Mouse (Mus musculus): Measurements from ENCODE around the gene Gm3448. TPM values are rescaled to one million over a fixed set of nuclear protein-coding genes. Genes with fewer than 3 reads are reported as not detected.
"Not testable (repeated sequence)": the region's sequence is repeated elsewhere in the genome, so short reads cannot be mapped to it uniquely, and the experiment has no call there.

Gm3448 gene
- total RNA-seq (2021), result under 1 TPM; 0.69 to 0.72 TPM
- long read RNA-seq, experiment 1, partial matches to known transcripts, result 1 of 82 reads
- long read RNA-seq, experiment 1, other reads (novel, unspliced or antisense), result 80 of 82 reads
- long read RNA-seq, experiment 2, partial matches to known transcripts, result 0 of 55 reads
- long read RNA-seq, experiment 2, other reads (novel, unspliced or antisense), result 55 of 55 reads

DNA sequence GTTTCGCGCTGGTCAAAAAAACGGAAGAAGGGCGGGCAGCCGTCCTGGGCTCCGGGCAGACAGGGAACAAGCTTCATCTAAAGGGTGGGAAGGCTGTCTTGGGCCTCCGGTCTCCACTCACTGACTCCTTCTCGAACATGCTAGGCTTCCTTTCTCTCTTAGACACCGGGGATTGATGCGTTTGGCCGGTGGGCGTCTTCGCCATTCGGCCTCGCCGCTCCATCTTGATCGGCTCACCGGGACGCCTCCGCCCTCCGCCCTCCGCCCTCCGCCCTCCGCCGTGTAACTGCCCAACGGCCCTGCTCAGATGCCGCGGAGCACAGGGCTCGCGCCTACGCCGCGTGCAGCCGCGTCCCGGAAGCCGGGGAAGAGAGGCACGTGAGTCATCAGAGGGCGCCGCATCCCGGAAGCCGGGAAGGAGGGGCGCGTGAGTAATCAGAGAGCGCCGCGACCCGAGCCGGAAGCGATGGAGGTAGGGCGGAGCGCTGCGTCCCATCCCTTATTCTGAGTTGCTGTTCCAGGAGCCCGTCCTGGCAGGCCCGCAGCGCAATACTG is at the start of gene Gm3448, which contains the start of the genes Ermard and Tcte3:
Gene Gm3448 (minus strand): TSS at position 363 of the 555 bp plus-strand sequence.
Gene Ermard (plus strand): TSS at position 34 of the 555 bp plus-strand sequence.
Gene Tcte3 (minus strand): TSS at position 314 of the 555 bp plus-strand sequence.
- DNase-seq, result peak; percentile 46

DNA sequence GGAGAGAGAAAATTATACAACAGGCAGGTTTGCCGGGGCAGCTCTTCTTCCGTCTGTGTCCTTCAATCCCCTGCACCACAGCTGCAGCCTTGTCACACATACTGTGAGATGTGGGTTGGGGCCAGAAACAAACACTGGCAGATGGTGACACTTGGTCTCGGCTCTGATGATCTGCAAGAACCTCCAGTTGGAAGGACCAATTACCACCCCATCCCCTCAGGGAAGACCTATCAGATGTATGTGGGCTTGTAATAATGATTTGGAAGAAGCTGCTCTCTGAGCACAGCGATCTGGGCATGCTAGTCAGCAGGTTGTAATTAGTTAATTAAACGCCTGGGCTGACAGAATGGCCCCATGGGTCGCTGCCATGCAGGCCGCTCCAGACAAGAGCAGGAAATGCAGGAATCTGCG is 47.3 kb upstream of the Gm3448 start:
- no peak for DNase-seq

DNA sequence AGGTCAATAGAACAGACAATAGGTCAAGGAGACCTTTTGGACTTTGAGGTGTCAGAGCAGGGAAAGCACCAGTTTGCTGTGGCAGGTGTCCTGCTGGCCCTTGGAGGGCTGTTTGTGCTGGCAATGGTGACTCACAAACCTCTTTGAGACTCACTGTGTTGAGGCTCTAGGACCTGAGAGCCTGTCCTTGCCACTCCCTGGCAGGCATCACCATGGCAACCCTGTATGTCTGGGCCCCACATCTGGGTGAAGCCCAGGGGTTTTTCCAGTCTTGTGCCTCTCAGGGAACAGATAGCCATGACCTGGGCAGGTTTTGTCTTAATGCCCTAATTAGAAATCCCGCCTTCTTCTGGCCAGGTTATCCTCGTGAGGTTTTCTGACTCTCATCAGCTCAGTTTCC is 46.8 kb upstream of the Gm3448 start:
- DNase-seq, result no peak

DNA sequence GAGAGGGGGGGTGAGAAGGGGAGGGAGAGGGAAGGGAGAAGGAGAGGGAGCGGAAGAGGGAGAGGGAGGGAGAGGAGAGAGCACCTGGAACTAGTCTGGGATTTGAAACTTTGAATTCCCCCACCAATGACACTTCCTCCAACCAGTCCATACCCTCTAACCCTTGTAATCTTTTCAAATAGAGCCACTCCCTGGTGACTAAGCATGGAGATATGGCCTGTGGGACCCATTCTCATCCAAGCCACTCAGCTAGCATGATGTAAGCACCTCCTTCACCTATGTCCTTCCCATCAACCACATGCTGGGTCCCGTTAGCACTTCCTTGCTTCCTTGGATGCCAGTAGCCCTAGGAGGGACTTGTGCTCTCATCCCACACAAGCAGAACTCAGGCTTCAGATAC is 43.7 kb upstream of the Gm3448 start:
- DNase-seq, result no peak

DNA sequence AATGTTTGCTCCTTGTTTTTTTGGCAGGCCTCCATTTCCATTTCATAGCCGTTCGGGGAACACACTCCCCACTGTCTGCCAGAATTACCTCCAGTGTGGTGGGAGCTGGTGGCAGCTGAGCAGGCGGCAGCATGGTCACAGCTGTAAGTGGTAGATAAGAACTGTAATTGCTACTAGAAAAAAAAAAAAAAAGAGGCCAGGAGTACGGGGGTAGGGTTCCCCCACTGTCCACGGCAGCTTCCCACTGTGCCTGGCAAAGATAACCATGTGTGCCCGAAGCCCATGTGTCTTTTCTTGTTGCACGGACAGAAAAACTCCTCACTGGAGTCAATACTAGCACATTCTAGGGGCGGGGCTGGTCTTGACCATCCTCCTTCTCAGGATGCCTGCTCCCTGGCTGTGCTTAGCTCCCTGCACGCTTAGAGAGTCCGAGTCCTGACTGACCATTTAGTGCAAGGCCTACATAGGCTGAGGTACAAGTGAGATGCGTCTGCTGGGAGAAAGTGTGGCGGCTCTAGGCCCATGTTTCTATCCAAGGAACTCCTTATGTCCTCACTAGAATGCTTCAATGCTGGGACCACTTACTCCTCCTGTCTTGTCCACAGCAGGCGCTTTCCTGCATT is 43.0 kb upstream of the Gm3448 start:
- DNase-seq, result no peak

DNA sequence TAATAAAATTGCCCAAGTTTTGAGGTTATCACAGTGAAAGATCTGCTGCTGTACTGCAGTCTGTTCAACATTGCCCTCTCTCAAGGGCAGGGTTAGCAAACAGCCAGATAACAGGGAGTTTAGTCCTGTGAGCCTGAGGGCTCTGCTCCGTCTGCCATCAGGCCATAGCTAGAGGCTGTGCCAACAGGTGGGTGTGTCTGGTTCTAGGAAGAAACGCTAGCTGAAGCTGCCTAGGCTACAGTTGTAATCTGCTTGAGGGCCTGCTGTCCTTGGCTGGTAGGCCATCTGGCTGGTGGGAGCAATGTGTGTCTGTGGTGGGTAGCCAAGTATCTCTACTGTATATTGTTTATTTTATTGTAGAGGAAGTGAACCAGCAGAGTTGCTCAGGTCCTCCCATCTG is 36.2 kb upstream of the Gm3448 start:
- no peak for DNase-seq

DNA sequence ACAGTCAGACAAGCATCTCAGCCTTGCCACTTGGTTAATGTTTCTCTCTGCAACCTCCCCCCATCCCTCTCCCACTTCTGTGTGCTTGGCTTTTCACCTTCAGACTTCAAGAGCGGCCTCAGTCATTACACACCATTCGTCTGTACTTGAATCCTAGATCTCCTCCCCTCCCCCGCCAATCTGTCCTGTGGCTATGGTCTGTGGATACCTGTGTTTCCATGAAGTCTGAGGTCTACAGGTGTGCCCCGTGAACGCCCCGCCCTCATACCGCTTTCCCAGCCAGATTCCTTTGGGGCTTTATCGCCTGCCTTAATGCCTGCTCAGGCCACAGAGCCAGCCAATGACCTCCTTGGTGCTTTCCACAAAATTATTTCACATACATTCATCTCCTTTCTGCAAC is 33.7 kb upstream of the Gm3448 start:
- no peak for DNase-seq

DNA sequence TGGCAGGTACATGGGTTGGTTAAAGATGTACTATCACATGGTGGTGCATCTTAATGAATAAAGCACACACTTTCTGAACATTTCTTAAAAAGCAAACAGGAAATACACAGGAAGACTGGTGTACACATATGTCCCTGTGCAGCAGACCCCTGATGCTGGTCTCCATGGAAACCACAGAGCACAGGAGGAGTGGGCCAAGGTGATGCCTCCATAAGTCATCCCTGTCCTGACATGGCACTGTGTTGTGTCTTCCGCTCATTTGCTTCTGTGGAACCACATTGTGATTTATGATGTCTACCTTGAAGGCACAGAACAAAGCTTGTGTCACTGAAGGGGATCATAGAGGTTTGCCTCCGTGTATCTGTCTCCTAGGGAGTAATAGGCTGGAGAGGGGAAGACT is 30.9 kb upstream of the Gm3448 start:
- no peak for DNase-seq

DNA sequence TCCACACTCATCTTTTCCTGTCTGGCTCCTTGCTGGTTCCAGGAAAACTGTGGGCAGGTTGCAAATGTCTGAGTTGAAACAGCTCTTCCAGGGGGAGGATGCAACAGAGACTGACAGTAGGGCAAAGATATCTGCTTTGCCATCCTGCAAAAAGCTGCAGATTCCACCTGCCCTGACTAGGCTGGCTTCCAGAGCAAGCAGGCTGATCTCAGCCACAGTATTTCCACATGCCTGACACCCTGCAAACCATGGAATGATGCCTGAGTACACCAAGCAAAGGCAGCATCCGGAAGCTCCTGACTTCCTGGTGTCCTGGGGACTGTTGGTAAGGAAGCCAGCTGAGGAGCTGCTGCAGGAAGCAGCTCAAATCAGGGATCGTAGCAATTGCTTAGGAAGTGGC is 27.8 kb upstream of the Gm3448 start:
- no peak for DNase-seq

DNA sequence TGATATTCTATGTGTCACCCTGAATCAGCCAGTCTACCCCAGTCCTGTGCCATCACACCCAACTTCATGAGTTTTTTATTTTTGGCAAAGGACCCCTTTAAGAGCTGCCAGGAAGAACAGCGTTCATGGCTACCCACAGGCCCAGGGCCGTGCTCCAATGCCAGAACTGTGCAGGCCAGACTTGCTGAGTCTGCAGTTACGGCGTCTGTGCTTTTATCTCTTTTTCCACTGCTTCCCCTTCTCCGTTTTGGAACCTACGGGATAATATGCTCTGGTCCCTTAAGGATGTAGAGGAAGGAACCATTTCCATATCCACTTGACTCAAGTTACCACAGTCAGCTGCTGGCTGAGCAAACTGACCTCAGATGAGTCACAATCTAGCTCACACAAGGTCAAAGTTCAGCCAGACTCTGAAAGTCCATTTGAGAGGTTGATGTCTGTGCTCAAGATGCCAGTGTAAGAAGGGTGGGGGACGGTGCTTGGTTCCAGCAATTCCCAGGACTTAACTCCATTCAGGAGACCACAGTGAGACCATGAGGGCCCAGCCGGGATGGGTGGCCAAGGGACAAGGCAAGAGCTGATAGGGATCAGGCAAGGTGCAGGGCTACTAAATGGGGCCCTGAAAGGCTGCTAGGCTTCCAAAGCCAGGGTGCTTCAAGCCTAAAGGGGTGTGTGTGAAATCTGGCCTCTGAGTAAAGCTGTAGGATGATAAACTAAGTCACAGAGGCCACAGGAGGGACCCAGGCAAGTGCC is 26.9 kb upstream of the Gm3448 start:
- no peak for DNase-seq

DNA sequence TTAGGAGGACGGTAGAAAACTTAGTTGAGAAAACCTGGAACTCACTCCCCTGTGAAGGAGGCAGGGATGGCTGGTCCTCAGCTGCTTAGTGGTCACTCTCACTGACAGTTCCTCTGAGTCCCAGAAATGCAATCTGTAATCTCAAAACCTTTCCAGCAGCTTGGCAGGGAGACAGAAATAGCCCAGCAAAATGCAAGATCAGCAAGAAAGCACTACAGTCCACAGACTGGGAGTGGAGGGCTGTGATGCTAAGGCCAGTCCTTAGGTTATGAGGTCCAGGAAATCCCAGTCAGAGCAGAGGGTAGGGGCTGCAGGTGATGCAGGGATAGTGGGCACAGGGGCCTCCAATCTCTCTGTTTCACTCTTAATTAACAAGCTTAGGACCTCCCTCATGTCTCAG is 25.6 kb upstream of the Gm3448 start:
- no peak for DNase-seq

DNA sequence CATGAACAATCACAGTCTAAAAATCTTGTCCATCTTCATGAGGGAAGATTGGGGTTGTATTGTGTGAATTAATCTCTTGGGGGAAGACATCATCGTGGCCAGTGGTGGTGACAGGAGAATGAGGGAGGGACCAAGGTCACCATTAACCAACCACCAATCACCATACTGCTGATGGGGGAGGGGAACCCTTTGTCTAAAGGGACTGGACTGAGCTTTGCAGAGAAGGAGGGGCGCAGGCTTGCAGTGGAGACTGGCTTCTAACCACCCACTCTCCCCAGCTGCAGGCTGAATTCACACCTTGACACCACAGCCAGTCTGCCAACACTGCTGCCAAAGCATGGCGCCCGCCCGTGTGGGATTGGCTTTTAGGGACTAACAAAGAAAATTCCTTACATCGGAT is 24.7 kb upstream of the Gm3448 start:
- no peak for DNase-seq

DNA sequence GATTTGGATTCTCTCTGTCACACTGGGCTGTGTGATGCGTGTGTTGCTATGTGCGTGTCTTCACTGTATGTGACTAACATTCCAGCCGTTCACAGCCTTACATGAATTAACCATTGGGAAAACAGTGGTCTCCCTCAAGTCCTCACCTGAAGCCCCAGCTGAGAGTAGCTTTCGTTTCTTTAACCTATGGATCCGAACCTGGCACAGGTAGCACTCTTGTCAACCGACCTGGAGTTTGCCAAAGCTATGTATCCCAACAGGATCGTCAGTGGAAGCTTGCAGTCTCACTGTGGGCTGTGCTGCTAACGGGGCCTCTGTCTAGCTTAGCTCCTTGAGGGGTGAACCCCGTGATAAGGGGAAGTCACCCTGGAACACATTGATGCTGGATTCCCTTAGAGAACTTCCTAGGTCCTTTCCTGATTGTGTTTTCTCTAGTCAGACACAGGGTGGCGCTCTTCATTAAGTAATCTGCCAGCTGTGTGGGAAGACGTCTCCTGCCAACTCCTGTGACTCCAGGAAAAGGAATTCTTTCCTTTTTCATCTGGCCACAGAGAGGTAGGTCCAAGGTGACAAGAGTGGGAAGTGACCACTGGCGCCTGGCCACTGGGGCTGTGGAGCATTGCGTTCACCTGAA is 24.2 kb upstream of the Gm3448 start:
- DNase-seq, result peak; percentile 51

DNA sequence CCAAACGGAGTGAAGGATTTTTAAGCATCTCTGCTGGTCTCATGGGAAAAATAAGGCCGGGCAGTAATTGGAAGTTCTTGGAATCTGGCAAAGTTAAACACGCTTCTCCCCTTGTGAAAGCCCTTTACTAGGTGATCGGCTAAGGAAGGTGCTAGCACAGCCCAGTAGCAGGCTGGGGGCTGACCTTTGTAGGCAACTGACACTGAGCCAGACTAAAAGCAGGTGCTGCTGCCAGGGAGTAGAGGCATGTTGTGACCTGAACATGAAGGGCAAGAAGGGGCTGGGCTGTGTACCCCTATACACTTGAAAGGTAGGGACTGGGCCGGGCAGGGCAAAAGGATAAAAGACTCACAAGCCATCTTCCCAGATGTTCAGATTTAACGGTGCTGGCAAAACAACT is 19.0 kb upstream of the Gm3448 start:
- DNase-seq, result no peak

DNA sequence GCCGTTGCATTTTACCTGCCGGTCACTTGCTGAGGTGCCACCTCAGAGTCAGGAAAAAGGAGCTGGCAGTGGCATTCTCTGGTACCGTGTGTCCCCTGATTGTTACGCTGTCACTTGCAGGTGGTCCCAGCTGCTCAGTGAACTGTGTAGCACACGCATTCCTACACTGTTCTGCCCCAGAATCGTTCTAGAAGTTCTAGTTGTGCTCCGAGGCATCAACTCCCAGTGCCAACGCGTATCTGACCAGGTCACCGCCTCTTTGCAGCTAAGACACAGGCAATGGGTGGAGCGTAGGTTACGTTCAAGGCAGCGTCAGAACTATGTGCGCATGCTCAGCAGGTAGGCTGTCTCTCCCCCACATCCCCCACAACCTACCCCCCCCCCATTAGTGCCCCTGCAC is 18.3 kb upstream of the Gm3448 start:
- DNase-seq, result no peak

DNA sequence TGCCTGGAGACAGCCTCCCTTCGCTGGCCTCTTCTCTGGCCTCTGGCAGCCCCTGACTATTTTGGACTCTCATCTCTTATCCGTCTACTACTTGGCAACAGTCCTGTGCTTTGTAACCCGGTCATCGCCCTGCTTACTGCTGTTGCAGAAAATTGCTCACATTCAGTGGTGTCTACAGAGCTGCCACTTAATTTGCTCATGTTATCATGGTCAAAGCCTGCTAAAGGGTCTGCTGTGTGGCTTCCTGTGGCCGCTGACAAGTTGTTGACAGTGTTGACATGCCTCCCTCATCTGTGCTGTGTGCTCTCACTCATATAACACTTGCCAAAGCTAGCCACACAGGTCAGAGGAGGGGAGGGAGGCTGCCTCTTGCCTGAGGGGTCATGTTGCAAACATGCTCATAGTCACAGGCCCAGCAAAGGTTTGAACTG is 16.8 kb upstream of the Gm3448 start:
- no peak for DNase-seq

DNA sequence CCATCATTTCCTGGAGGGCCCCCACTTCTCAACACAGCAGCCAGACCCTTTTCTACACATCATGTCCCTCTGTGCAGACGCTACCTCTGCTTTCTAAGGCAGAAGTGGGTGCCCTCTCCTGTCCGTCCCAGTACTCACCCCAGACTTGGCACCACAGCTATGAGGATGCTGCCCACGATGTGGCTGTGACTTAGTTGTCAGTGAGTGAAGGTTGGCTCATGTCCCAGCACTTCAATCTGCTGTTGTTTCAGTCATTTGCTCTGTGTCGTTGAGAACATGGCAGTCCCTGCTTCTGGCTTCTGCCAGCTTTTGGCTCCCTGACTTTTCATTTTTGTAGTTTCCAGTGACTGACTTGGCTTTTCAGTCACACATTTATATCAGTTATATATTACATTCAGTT is 14.6 kb upstream of the Gm3448 start:
- DNase-seq, result no peak

DNA sequence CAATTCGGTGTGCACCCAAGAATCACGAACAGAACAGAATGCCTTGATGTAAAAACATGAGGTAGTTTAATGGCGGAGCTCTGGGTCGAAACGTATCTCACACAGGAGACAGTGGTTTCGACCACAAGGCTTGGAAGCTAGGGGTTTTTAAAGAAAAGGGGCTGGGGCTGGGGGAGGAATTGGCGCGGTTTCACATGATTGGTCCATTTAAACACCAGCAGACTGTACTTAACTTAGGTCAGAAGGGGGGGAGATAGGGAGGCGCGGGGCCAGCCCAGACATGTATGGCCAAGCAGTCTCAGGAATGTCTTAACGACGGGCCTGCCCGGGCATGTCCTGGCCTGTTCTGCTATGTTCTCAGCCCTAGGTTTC is 12.5 kb upstream of the Gm3448 start:
- peak; percentile 4 for DNase-seq

DNA sequence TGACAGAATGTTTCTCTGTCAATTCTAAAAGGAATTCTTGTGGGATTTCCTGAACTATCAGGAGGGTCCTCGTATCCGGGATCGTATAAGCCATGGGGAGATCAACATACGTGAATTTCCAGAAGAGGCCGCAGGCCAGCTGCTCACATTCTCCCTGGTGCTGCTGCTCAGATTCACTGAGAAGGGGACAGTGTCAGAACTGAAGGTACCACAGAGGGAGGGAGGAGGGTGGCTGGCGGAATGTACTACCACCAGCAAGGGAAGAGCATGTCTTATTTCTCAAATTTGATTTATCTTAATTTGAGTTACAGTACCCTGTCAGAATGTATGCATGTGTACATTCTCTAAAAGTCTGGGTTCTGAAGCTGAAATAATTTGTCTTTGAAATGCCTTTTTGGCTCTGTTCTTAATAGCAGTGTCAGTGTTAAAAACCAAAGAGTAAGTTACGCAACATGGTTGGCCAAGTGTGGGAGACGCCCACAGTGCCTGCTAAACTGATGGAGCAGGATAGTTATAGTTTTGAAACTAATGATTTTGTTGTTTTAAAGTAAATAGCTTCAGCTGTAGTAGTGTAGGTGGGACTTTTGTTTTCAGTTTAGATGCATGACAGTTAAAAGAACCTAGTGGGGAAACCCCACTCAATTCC is 12.0 kb upstream of the Gm3448 start:
- not testable (repeated sequence) for DNase-seq

DNA sequence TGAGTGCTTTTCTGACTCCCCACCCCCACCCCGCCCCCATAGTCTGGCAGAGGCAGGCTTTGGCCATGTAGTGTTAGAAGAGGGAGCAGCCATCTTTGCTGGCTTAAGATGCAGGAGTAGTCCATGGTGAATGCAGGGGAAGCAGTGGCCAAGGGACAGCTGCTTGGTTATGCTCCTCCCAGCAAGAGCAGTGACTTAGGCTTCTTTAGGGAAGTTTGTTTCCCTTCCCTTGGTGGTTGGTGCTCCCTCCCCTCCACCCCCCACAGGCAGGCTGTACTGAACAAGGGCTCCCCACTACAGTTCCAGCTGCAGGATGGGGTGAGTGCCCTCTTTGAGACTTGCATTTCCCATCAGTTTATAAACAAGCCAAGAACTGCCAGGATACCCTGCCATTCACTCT is 11.4 kb upstream of the Gm3448 start:
- DNase-seq, result not testable (repeated sequence)

DNA sequence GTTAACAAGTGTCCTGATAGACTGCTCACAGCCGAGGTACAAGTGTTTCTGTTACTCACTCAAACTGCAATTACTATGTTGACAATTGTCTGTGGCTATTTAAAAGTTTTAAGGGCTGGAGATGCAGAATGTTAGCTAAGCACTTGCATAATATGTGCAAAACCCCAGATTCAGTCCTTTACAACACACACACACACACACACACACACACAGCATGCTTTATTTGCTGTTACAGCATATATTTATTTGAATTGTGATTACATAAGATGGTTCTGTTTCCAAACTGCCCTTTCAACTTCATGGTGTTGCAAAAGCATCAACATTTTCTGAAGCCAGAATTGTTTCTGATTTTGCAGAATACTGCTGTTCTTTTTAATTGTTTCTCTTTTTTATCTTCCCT is 9.0 kb upstream of the Gm3448 start:
- DNase-seq, result not testable (repeated sequence)

DNA sequence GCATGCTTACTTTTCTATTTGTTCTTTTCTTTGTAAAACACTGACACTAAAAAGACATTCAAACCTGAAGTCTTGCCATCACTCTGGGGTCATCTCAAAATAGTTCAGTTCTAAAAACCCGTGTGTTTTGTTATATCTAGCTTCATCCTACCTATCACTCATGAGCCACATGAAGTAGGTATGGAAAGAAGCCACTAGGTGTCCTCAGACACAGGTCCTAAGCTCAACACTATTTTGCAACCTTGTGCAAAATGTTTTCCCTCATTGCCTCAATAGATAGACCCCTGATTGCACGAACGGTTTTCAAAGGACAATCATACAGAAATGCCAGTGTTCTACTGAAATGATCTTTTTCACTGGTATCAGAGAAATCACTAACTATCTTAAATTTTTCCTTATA is 882 bp downstream of the Gm3448 start:
- DNase-seq, result not testable (repeated sequence)
